Mouse (Mus musculus) midbrain, postnatal 0 days (tissue): ENCODE data around the gene Serpina3n. TPM values are rescaled to one million over a fixed set of nuclear protein-coding genes. Genes with fewer than 3 reads are reported as not detected.
A peak's percentile ranks its signal among the peaks of the same experiment; 100 is the strongest.

Experiments used
- ATAC-seq: fragments of 200-750 bp; cut with Nextera tagmentation; 2 replicates; pipeline ENCODE4 v1.8.0; 2017; ENCODE audit warnings: moderate number of reproducible peaks, mild to moderate bottlenecking, moderate TSS enrichment, moderate library complexity; ENCODE audit not compliant: low FRiP score
- DNase-seq: peaks from one replicate; pipeline ENCODE4 v3.0.0-alpha.2; 2015; ENCODE audit warnings: low spot score
- H3K27ac ChIP-seq: fragments of 300-500 bp; sonication (generic); 2 replicates; pipeline ENCODE4 v1.5.1; 2014; ENCODE audit warnings: low read depth, mild to moderate bottlenecking, low read length, mixed read lengths
- H3K27me3 ChIP-seq: fragments of 300-500 bp; sonication (generic); 2 replicates; pipeline ENCODE4 v1.6.1; 2014; ENCODE audit warnings: low read length, control low read depth, mixed read lengths; ENCODE audit not compliant: insufficient read depth
- H3K36me3 ChIP-seq: fragments of 300-500 bp; sonication (generic); 2 replicates; pipeline ENCODE4 v1.6.1; 2014; ENCODE audit warnings: low read length, control low read depth, mixed read lengths; ENCODE audit not compliant: insufficient read depth
- H3K4me1 ChIP-seq: fragments of 300-500 bp; sonication (generic); 2 replicates; pipeline ENCODE4 v1.6.1; 2014; ENCODE audit warnings: mild to moderate bottlenecking, control low read depth, antibody characterized with exemption, low read length, mixed read lengths; ENCODE audit not compliant: insufficient read depth
- H3K4me2 ChIP-seq: fragments of 300-500 bp; sonication (generic); 2 replicates; pipeline ENCODE4 v1.6.1; 2014; ENCODE audit warnings: low read depth, mild to moderate bottlenecking, low read length, mixed read lengths; ENCODE audit not compliant: poor library complexity, severe bottlenecking
- H3K4me3 ChIP-seq: fragments of 300-500 bp; sonication (generic); 2 replicates; pipeline ENCODE4 v1.5.1; 2014; ENCODE audit warnings: low read depth, mild to moderate bottlenecking, low read length, moderate library complexity
- H3K9ac ChIP-seq: fragments of 300-500 bp; sonication (generic); replicated peaks from 2 replicates; pipeline ENCODE4 v1.6.1; 2014; ENCODE audit warnings: mild to moderate bottlenecking, low read length, moderate library complexity, mixed read lengths; ENCODE audit not compliant: poor library complexity, severe bottlenecking
- H3K9me3 ChIP-seq: fragments of 300-500 bp; sonication (generic); 2 replicates; pipeline ENCODE4 v1.6.1; 2016; ENCODE audit warnings: low read length, control low read depth
- CTCF ChIP-seq: IDR thresholded peaks from 2 replicates; pipeline ENCODE4 v1.5.1; 2016; ENCODE audit warnings: antibody characterized with exemption, mild to moderate bottlenecking
- WGBS: fragments of 180-500 bp; shearing (Covaris S2); extraction: QIAGEN DNeasy Blood & Tissue Kit; methylation state at CpG from one replicate; pipeline ENCODE4 v1.1.7; 2014; 5-methylcytosine and 5-hydroxymethylcytosine counted together
- polyA plus RNA-seq: library from polyadenylated mRNA; unstranded; fragments of >200 nt; fragmentation: Nextera tagmentation; extraction: Ambion mirVana; gene quantifications from 2 replicates; pipeline ENCODE4 v1.2.1, GENCODE M21; 2015
- total RNA-seq: library from RNA; depleted of rRNA; stranded (reverse); fragments of >200 nt; gene quantifications from 2 replicates; pipeline ENCODE4 v1.2.3, GENCODE M21; 2014; rRNA removed

The Serpina3n gene
- total and polyA plus RNA-seq, 2 experiments from 2014 or later: 4.7 to 8.9 TPM

GRCm38 (mm10) chr12:104450257-104450656, 43.7 kb downstream of the Serpina3n start:
- no peaks in the 10 kb centered on the region for H3K4me1 ChIP-seq
- H3K27me3 ChIP-seq: no peaks in the 10 kb centered on the region
- H3K9ac ChIP-seq: no peak overlapping the region
- ATAC-seq (no peak), DNase-seq (no peak)
- no peak for TF ChIP-seq CTCF
- H3K36me3 ChIP-seq: no peaks in the 10 kb centered on the region
- no peak overlapping the region for H3K4me3 ChIP-seq
- H3K4me2 ChIP-seq: no peak overlapping the region
- H3K9me3 ChIP-seq: no peaks in the 10 kb centered on the region
- no peak overlapping the region for H3K27ac ChIP-seq
- WGBS: 76% methylated on average over 10 of the region's 10 CpGs

- Histone ChIP-seq H3K4me3 (no peak overlapping the region), H3K27me3 (no peaks in the 10 kb centered on the region), H3K4me1 (no peaks in the 10 kb centered on the region), H3K36me3 (no peaks in the 10 kb centered on the region), H3K27ac (no peak overlapping the region), H3K4me2 (no peak overlapping the region), H3K9me3 (no peaks in the 10 kb centered on the region), H3K9ac (no peak overlapping the region)
- WGBS: 30% methylated on average over 1 of the region's 1 CpGs
- TF ChIP-seq CTCF: no peak
- DNase-seq (no peak), ATAC-seq (no peak)
Observed at GRCm38 (mm10) chr12:104453002-104453401, 46.5 kb downstream of the Serpina3n start.

GRCm38 (mm10) chr12:104459377-104459776, 52.8 kb downstream of the Serpina3n start:
- WGBS: 64% methylated on average over 6 of the region's 6 CpGs
- 0 out of 2 replicates have a peak, but pooled peaks have one; percentile 20 for TF ChIP-seq CTCF
- Histone ChIP-seq H3K27ac (no peak overlapping the region), H3K36me3 (no peaks in the 10 kb centered on the region), H3K4me1 (no peaks in the 10 kb centered on the region), H3K27me3 (peaks cover 17% of the 10 kb centered on the region), H3K4me3 (no peak overlapping the region), H3K9me3 (no peaks in the 10 kb centered on the region), H3K4me2 (no peak overlapping the region), H3K9ac (no peak overlapping the region)
- ATAC-seq (no peak), DNase-seq (no peak)

- Histone ChIP-seq H3K9me3 (no peaks in the 10 kb centered on the region), H3K36me3 (no peaks in the 10 kb centered on the region), H3K4me1 (no peaks in the 10 kb centered on the region), H3K4me3 (no peak overlapping the region), H3K4me2 (no peak overlapping the region), H3K27me3 (peaks cover 22% of the 10 kb centered on the region), H3K9ac (no peak overlapping the region), H3K27ac (no peak overlapping the region)
- DNase-seq (no peak), ATAC-seq (no peak)
- no peak for TF ChIP-seq CTCF
- WGBS: 35% methylated on average over 8 of the region's 8 CpGs
Observed at GRCm38 (mm10) chr12:104461372-104461771, 54.8 kb downstream of the Serpina3n start.

Other genes starting within 250 kb of the Serpina3n start
- gene Serpina3f, start 192.2 kb upstream of the Serpina3n start, total RNA-seq: 0.55 TPM in 1 of 2 replicates, not detected in the other
- gene Serpina3f, start 192.2 kb upstream of the Serpina3n start, polyA plus RNA-seq: 0.07 and 0.15 TPM in 2 replicates
- gene Serpina3g, start 170.5 kb upstream of the Serpina3n start, total RNA-seq: 0.77 and 1.2 TPM in 2 replicates
- 0.83 and 1.4 TPM in 2 replicates for gene Serpina3g, start 170.5 kb upstream of the Serpina3n start, polyA plus RNA-seq
- 0.49 TPM in 1 of 2 replicates, not detected in the other for gene Serpina3i, start 143.6 kb upstream of the Serpina3n start, total RNA-seq
- not detected in 2 replicates for gene Serpina3i, start 143.6 kb upstream of the Serpina3n start, polyA plus RNA-seq
- not detected in 2 replicates for gene Serpina3j, start 92.2 kb upstream of the Serpina3n start, total RNA-seq
- gene Serpina3j, start 92.2 kb upstream of the Serpina3n start, polyA plus RNA-seq: not detected in 2 replicates
- not detected in 2 replicates for gene Serpina3k, start 68.2 kb upstream of the Serpina3n start, total RNA-seq
- gene Serpina3k, start 68.2 kb upstream of the Serpina3n start, polyA plus RNA-seq: not detected in 2 replicates
- gene Serpina3m, start 68.2 kb upstream of the Serpina3n start, total RNA-seq: not detected in 2 replicates
- not detected in 2 replicates for gene Serpina3m, start 68.2 kb upstream of the Serpina3n start, polyA plus RNA-seq
- not detected in 2 replicates for gene Gsc, start 66.6 kb downstream of the Serpina3n start, total RNA-seq
- 0.13 and 1.4 TPM in 2 replicates for gene Gsc, start 66.6 kb downstream of the Serpina3n start, polyA plus RNA-seq